Mouse (Mus musculus) neutrophil, adult 83 days (primary cell): Measurements from ENCODE around the gene Abat. TPM values are rescaled to one million over a fixed set of nuclear protein-coding genes. Genes with fewer than 3 reads are reported as not detected.

Experiments
- total RNA-seq, 2 experiments: library from RNA; stranded (reverse); gene quantifications; one replicate each; pipeline ENCODE4 v1.2.4; 2023

Abat gene
- total RNA-seq = under 1 TPM; 0.13 to 0.22 TPM

DNA sequence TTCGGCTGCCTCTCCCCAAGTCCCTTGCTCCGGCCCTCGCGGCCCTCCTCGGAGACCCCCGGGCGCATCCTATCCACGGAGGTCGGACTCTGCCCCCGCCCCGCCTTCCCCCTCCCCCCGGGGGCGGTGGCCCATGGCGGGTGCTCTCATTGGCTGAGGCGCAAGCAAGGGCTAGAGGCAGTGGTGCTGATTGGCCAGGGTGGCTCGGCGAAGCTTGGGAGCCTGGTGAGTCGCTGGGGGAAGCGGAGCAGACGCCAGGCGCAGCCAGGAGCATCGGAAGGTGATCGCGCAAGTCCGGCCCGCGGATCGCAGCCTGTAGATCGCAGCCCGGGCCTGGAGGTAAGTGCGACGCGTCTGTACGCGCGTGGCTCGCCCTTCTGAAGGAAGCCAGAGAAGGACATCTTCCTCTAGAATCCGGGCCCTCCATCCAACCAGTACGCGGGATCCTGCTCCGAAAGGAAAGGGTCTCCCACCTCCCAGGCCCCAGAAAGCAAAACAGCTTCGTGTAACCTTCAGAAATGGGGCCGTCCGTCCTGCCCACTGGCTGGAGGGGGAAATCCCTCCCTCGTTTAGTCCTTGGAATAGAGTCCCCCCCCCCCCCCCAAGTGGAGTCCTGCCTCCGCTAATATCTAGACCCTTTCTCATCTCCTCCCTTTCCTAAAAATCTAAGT is at the start of gene Abat:
Gene Abat (plus strand): TSS at position 194 of the 671 bp plus-strand sequence.

DNA sequence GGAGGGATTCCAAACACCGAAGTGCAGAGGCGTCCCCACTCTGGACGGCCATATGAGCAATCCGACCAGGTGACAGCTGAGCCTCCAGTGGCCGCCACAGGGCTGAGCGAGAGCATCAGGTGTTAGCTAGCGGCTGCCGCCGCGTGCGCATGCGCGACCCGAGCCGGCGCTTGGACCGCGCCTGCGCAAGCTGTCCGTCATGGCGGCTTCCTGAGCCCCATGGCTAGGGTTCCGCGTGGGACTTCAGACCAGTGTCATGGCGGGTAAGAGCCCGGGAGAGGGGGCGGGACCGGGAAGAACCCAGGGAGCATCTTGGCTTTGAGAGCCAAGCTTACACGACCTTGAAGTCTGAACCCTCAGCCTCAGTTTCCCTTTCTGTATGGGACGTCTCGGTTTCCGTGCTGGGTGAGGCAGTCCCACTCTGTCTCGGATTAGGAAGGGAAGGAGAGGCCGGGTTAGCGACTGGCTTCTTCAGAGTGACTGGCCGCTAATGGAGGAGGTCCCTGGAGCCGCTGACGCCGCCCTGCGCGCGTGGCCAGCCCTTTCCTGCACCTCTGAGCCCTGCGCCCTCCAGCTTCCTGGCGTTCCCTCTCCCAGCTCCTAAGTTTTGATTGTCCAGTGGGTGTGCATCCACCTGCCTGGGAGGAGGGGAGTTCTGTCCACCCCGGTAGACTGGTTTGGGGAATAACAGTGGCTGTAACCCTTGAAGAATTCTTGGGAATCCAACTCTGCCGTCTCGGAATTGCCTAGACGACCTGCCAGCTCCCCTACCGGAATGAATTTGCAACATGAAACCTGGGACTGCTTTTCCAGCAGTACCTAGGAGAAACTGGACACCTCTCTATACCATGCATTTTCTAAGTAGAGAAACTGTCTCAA is 42.4 kb upstream of the Abat start, which contains the start of gene Mettl22:
Gene Mettl22 (plus strand): TSS at position 186 of the 879 bp plus-strand sequence.

DNA sequence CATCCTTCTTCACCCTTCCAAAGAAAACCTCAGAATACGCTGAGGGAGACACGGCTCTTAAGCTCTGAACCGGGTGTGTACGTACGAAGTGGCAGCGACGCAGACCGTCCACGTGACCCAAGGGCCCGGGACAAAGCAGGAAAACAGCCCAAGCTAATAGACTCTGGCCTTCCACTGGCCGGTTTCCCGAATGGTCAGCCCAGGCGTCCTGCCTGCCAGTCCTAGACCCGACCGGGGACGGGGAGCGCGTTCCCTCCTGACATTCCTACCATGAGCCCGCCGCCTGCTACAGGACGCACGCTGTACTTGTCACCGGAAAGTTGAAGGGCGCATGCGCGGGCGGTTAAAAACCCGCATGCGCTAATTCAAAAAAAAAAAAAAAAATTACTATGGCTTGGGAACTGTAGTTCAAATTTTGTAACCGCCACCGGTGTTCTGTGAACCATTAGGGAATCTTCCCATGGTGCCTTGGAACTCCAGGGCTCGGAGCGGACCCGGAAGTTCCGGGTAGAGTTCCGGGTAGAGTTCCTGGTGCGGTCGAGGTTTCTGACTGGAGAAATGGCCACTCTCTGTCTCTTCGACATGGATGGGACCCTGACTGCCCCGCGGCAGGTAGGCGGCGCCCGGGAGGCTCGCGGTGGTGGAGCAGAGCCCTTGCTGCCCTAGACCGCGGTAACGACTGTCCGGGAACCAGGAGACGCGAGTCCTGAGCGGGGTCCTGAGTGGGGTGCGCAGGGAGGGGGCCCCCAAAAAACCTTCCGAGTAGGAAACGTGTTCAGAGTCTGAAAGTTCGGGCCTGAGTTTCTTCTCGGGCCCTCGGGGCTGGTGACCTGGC is 124.2 kb downstream of the Abat start, which contains the start of the genes Pmm2 and Tmem186:
Gene Pmm2 (plus strand): TSS at position 458 of the 835 bp plus-strand sequence.
Gene Tmem186 (minus strand): TSS at position 496 of the 835 bp plus-strand sequence.

Other genes with a start within 250 kb of the Abat start
- gene Tmem114, start 88.3 kb upstream of the Abat start, total RNA-seq = not detected
- gene Mettl22, start 42.6 kb upstream of the Abat start, total RNA-seq = 1 to 10 TPM; 2.7 to 6.2 TPM
- 10 to 100 TPM; 34.5 to 35.2 TPM for gene Pmm2, start 124.2 kb downstream of the Abat start, total RNA-seq
- gene Tmem186, start 124.3 kb downstream of the Abat start, total RNA-seq = 1 to 10 TPM; 3.2 to 4.9 TPM
- gene Carhsp1, start 158.7 kb downstream of the Abat start, total RNA-seq = 10 to 100 TPM; 58.4 to 63.4 TPM
- gene Gm5767, start 167.3 kb downstream of the Abat start, total RNA-seq = under 1 TPM in 1 of 2 experiments, not detected in 1; 0.75 TPM